Mouse (Mus musculus) hindbrain, embryonic 11.5 days (tissue): ENCODE results near the gene Hmgb1. TPM values are rescaled to one million over a fixed set of nuclear protein-coding genes. Genes with fewer than 3 reads are reported as not detected.
A peak's percentile ranks its signal among the peaks of the same experiment; 100 is the strongest.

ENCODE experiments used
- ATAC-seq: fragments of 200-750 bp; cut with Nextera tagmentation; 2 replicates; pipeline ENCODE4 v1.8.0; 2017; ENCODE audit warnings: mild to moderate bottlenecking, moderate TSS enrichment, moderate library complexity; ENCODE audit not compliant: low FRiP score
- DNase-seq: peaks from one replicate; pipeline ENCODE4 v3.0.0-alpha.2; 2015; ENCODE audit warnings: low spot score
- H3K27ac ChIP-seq: fragments of 300-500 bp; sonication (generic); 2 replicates; pipeline ENCODE4 v1.5.1; 2014; ENCODE audit warnings: mild to moderate bottlenecking, low read depth, low read length
- H3K27me3 ChIP-seq: fragments of 300-500 bp; sonication (generic); 2 replicates; pipeline ENCODE4 v1.6.1; 2014; ENCODE audit warnings: mild to moderate bottlenecking, low read length, moderate library complexity, mixed read lengths; ENCODE audit not compliant: control insufficient read depth, insufficient read depth
- H3K36me3 ChIP-seq: fragments of 300-500 bp; sonication (generic); 2 replicates; pipeline ENCODE4 v1.6.1; 2014; ENCODE audit warnings: mild to moderate bottlenecking, low read length, moderate library complexity, mixed read lengths; ENCODE audit not compliant: control insufficient read depth, insufficient read depth
- H3K4me1 ChIP-seq: fragments of 300-500 bp; sonication (generic); replicated peaks from 2 replicates; pipeline ENCODE4 v1.6.1; 2014; ENCODE audit warnings: low read length, mixed read lengths; ENCODE audit not compliant: control insufficient read depth, insufficient read depth
- H3K4me2 ChIP-seq: fragments of 300-500 bp; sonication (generic); replicated peaks from 2 replicates; pipeline ENCODE4 v1.6.1; 2014; ENCODE audit warnings: mild to moderate bottlenecking, low read depth, low read length
- H3K4me3 ChIP-seq: fragments of 300-500 bp; sonication (generic); 2 replicates; pipeline ENCODE4 v1.5.1; 2014; ENCODE audit warnings: low read depth, low read length
- H3K9ac ChIP-seq: fragments of 300-500 bp; sonication (generic); 2 replicates; pipeline ENCODE4 v1.6.1; 2014; ENCODE audit warnings: low read depth, low read length
- H3K9me3 ChIP-seq: fragments of 300-500 bp; sonication (generic); 2 replicates; pipeline ENCODE4 v1.6.1; 2016; ENCODE audit warnings: low read length; ENCODE audit not compliant: control insufficient read depth
- WGBS: fragments of 180-500 bp; shearing (Covaris S2); extraction: QIAGEN DNeasy Blood & Tissue Kit; methylation state at CpG from one replicate; pipeline ENCODE4 v1.1.7; 2014; 5-methylcytosine and 5-hydroxymethylcytosine counted together
- polyA plus RNA-seq: library from polyadenylated mRNA; unstranded; fragments of >200 nt; fragmentation: Nextera tagmentation; extraction: Ambion mirVana; gene quantifications from 2 replicates; pipeline ENCODE4 v1.2.1, GENCODE M21; 2014

Gene Hmgb1
- polyA plus RNA-seq, 1 experiment from 2014 or later, result 1,649 TPM

- Histone ChIP-seq H3K4me1 (no peaks in the 10 kb centered on the region), H3K4me3 (no peak overlapping the region), H3K9me3 (no peaks in the 10 kb centered on the region), H3K9ac (no peak overlapping the region), H3K36me3 (peaks cover 12% of the 10 kb centered on the region), H3K27ac (no peak overlapping the region), H3K4me2 (no peak overlapping the region), H3K27me3 (peaks cover 2% of the 10 kb centered on the region; the same call in 1 of the 2 replicates)
- DNase-seq, result no peak
- WGBS, result 98% methylated on average over 7 of the region's 7 CpGs
- no peak for ATAC-seq
Measured at GRCm38 (mm10) chr5:149215540-149215939, 31.3 kb upstream of the Hmgb1 start.

GRCm38 (mm10) chr5:149212806-149213205, 28.5 kb upstream of the Hmgb1 start:
- Histone ChIP-seq H3K4me3 (no peak overlapping the region), H3K36me3 (peaks cover 12% of the 10 kb centered on the region), H3K4me2 (no peak overlapping the region), H3K27me3 (peaks cover 2% of the 10 kb centered on the region; the same call in 1 of the 2 replicates), H3K27ac (no peak overlapping the region), H3K9me3 (no peaks in the 10 kb centered on the region), H3K9ac (no peak overlapping the region), H3K4me1 (no peaks in the 10 kb centered on the region; the same call in 1 of the 2 replicates)
- WGBS, result 86% methylated on average over 4 of the region's 4 CpGs
- DNase-seq (no peak), ATAC-seq (no peak)

GRCm38 (mm10) chr5:149211041-149211440, 26.8 kb upstream of the Hmgb1 start:
- Histone ChIP-seq H3K4me2 (no peak overlapping the region), H3K27me3 (peaks cover 2% of the 10 kb centered on the region; the same call in 1 of the 2 replicates), H3K4me1 (no peaks in the 10 kb centered on the region; the same call in 1 of the 2 replicates), H3K9ac (no peak overlapping the region), H3K27ac (no peak overlapping the region), H3K36me3 (peaks cover 12% of the 10 kb centered on the region), H3K9me3 (no peaks in the 10 kb centered on the region), H3K4me3 (no peak overlapping the region)
- WGBS, result 81% methylated on average over 4 of the region's 4 CpGs
- no peak for ATAC-seq
- DNase-seq, result no peak

- Histone ChIP-seq H3K4me3 (no peak overlapping the region), H3K27me3 (peaks cover 2% of the 10 kb centered on the region; the same call in 1 of the 2 replicates), H3K27ac (0 out of 2 replicates have a peak overlapping the region, but pooled peaks have one; percentile 1), H3K9me3 (no peaks in the 10 kb centered on the region), H3K9ac (no peak overlapping the region), H3K36me3 (peaks cover 11% of the 10 kb centered on the region), H3K4me2 (no peak overlapping the region), H3K4me1 (no peaks in the 10 kb centered on the region; the same call in 1 of the 2 replicates)
- DNase-seq, result peak; percentile 81
- WGBS, result 28% methylated on average over 8 of the region's 8 CpGs
- peak; percentile 92 for ATAC-seq
Measured at GRCm38 (mm10) chr5:149209328-149209727, 25.0 kb upstream of the Hmgb1 start.

GRCm38 (mm10) chr5:149208776-149209175, 24.5 kb upstream of the Hmgb1 start:
- Histone ChIP-seq H3K4me1 (no peaks in the 10 kb centered on the region; the same call in 1 of the 2 replicates), H3K4me3 (no peak overlapping the region), H3K9me3 (no peaks in the 10 kb centered on the region), H3K27me3 (peaks cover 2% of the 10 kb centered on the region; the same call in 1 of the 2 replicates), H3K27ac (no peak overlapping the region), H3K36me3 (peaks cover 10% of the 10 kb centered on the region), H3K9ac (no peak overlapping the region), H3K4me2 (no peak overlapping the region)
- ATAC-seq (no peak), DNase-seq (no peak)
- 74% methylated on average over 7 of the region's 7 CpGs for WGBS

- H3K36me3 ChIP-seq, result peaks cover 10% of the 10 kb centered on the region
- no peak overlapping the region for H3K9ac ChIP-seq
- WGBS, result 82% methylated on average over 6 of the region's 6 CpGs
- H3K4me3 ChIP-seq, result no peak overlapping the region
- H3K27me3 ChIP-seq, result no peaks in the 10 kb centered on the region
- H3K9me3 ChIP-seq, result no peaks in the 10 kb centered on the region
- ATAC-seq (no peak), DNase-seq (no peak)
- H3K4me1 ChIP-seq, result no peaks in the 10 kb centered on the region; the same call in 1 of the 2 replicates
- H3K4me2 ChIP-seq, result no peak overlapping the region
- no peak overlapping the region for H3K27ac ChIP-seq
Measured at GRCm38 (mm10) chr5:149207661-149208060, 23.4 kb upstream of the Hmgb1 start.

- WGBS, result 87% methylated on average over 5 of the region's 5 CpGs
- no peak overlapping the region for H3K27ac ChIP-seq
- H3K4me1 ChIP-seq, result no peaks in the 10 kb centered on the region; the same call in 1 of the 2 replicates
- H3K4me3 ChIP-seq, result no peak overlapping the region
- no peak for ATAC-seq
- H3K27me3 ChIP-seq, result no peaks in the 10 kb centered on the region
- no peak for DNase-seq
- H3K4me2 ChIP-seq, result no peak overlapping the region
- no peak overlapping the region for H3K9ac ChIP-seq
- H3K9me3 ChIP-seq, result no peaks in the 10 kb centered on the region
- peaks cover 12% of the 10 kb centered on the region for H3K36me3 ChIP-seq
Measured at GRCm38 (mm10) chr5:149206286-149206685, 22.0 kb upstream of the Hmgb1 start.

GRCm38 (mm10) chr5:149205265-149205664, 21.0 kb upstream of the Hmgb1 start:
- Histone ChIP-seq H3K9ac (no peak overlapping the region), H3K4me3 (no peak overlapping the region), H3K4me2 (no peak overlapping the region), H3K4me1 (no peaks in the 10 kb centered on the region; the same call in 1 of the 2 replicates), H3K27ac (peak overlapping the region; percentile 47; the same call in 1 of the 2 replicates), H3K27me3 (no peaks in the 10 kb centered on the region), H3K9me3 (no peaks in the 10 kb centered on the region), H3K36me3 (peaks cover 12% of the 10 kb centered on the region)
- 81% methylated on average over 8 of the region's 8 CpGs for WGBS
- DNase-seq, result no peak
- no peak for ATAC-seq

GRCm38 (mm10) chr5:149204822-149205221, 20.5 kb upstream of the Hmgb1 start:
- ATAC-seq (no peak), DNase-seq (no peak)
- Histone ChIP-seq H3K9ac (no peak overlapping the region), H3K4me2 (no peak overlapping the region), H3K27me3 (no peaks in the 10 kb centered on the region), H3K4me1 (no peaks in the 10 kb centered on the region; the same call in 1 of the 2 replicates), H3K9me3 (no peaks in the 10 kb centered on the region), H3K4me3 (no peak overlapping the region), H3K36me3 (peaks cover 12% of the 10 kb centered on the region), H3K27ac (no peak overlapping the region)
- WGBS, result 86% methylated on average over 7 of the region's 7 CpGs
